Mouse (Mus musculus) forebrain, postnatal 0 days (tissue): Measurements from ENCODE around the gene Six2. TPM values are rescaled to one million over a fixed set of nuclear protein-coding genes. Genes with fewer than 3 reads are reported as not detected.
"Not testable (repeated sequence)": the region's sequence is repeated elsewhere in the genome, so short reads cannot be mapped to it uniquely, and the experiment has no call there.

Source experiments
- ATAC-seq: fragments of 200-750 bp; cut with Nextera tagmentation; 2 replicates; pipeline ENCODE4 v1.8.0; 2017; ENCODE audit warnings: mild to moderate bottlenecking, moderate library complexity
- DNase-seq: peaks from one replicate; pipeline ENCODE4 v3.0.0-alpha.2; 2015
- H3K27ac ChIP-seq: fragments of 300-500 bp; sonication (generic); 2 replicates; pipeline ENCODE4 v1.5.1; 2014; ENCODE audit warnings: low read depth, mild to moderate bottlenecking, antibody characterized with exemption, low read length, moderate library complexity, mixed read lengths
- H3K27me3 ChIP-seq: fragments of 300-500 bp; sonication (generic); 2 replicates; pipeline ENCODE4 v1.6.1; 2014; ENCODE audit warnings: mild to moderate bottlenecking, low read length, mixed read lengths; ENCODE audit not compliant: insufficient read depth
- H3K36me3 ChIP-seq: fragments of 300-500 bp; sonication (generic); 2 replicates; pipeline ENCODE4 v1.6.1; 2014; ENCODE audit warnings: mild to moderate bottlenecking, moderate library complexity; ENCODE audit not compliant: insufficient read depth
- H3K4me1 ChIP-seq: fragments of 300-500 bp; sonication (generic); 2 replicates; pipeline ENCODE4 v1.6.1; 2014; ENCODE audit warnings: antibody characterized with exemption; ENCODE audit not compliant: insufficient read depth
- H3K4me2 ChIP-seq: fragments of 300-500 bp; sonication (generic); 2 replicates; pipeline ENCODE4 v1.6.1; 2014; ENCODE audit warnings: low read depth, mild to moderate bottlenecking, moderate library complexity
- H3K4me3 ChIP-seq: fragments of 300-500 bp; sonication (generic); 2 replicates; pipeline ENCODE4 v1.5.1; 2014; ENCODE audit warnings: low read depth, low read length, mixed read lengths
- H3K9ac ChIP-seq: fragments of 300-500 bp; sonication (generic); 2 replicates; pipeline ENCODE4 v1.6.1; 2014; ENCODE audit warnings: mild to moderate bottlenecking
- H3K9me3 ChIP-seq: fragments of 300-500 bp; sonication (generic); 2 replicates; pipeline ENCODE4 v1.6.1; 2016; ENCODE audit warnings: low read length
- CTCF ChIP-seq: sonication (generic); IDR thresholded peaks from 2 replicates; pipeline ENCODE4 v1.5.1; 2016; ENCODE audit warnings: antibody characterized with exemption, control low read depth, low read depth
- WGBS: fragments of 180-500 bp; shearing (Covaris S2); extraction: QIAGEN DNeasy Blood & Tissue Kit; methylation state at CpG from one replicate; pipeline ENCODE4 v1.1.7; 2014; 5-methylcytosine and 5-hydroxymethylcytosine counted together
- polyA plus RNA-seq: library from polyadenylated mRNA; unstranded; fragments of >200 nt; fragmentation: Nextera tagmentation; extraction: Ambion mirVana; gene quantifications from 2 replicates; pipeline ENCODE4 v1.2.1, GENCODE M21; 2015
- total RNA-seq: library from RNA; depleted of rRNA; stranded (reverse); fragments of >200 nt; gene quantifications from 2 replicates; pipeline ENCODE4 v1.2.3, GENCODE M21; 2014

Gene Six2
- total and polyA plus RNA-seq, 2 experiments from 2014 or later = 0.39 to 1.1 TPM

- H3K36me3 ChIP-seq = no peaks in the 10 kb centered on the region
- 9% methylated on average over 11 of the region's 11 CpGs for WGBS
- no peaks in the 10 kb centered on the region for H3K4me1 ChIP-seq
- H3K4me3 ChIP-seq = no peak overlapping the region
- no peak overlapping the region for H3K27ac ChIP-seq
- H3K9me3 ChIP-seq = 0 out of 2 replicates have a peak, but pooled peaks cover 5% of the 10 kb centered on the region
- ATAC-seq (no peak), DNase-seq (no peak)
- TF ChIP-seq CTCF = no peak
- H3K9ac ChIP-seq = no peak overlapping the region
- H3K27me3 ChIP-seq = peaks cover 81% of the 10 kb centered on the region
- H3K4me2 ChIP-seq = no peak overlapping the region
Measured at GRCm38 (mm10) chr17:85685689-85686281, 2.3 kb downstream of the Six2 start.

GRCm38 (mm10) chr17:85684841-85685688 lies 3.0 kb downstream of the Six2 start:
- Histone ChIP-seq H3K36me3 (no peaks in the 10 kb centered on the region), H3K4me3 (no peak overlapping the region), H3K27ac (no peak overlapping the region), H3K9me3 (0 out of 2 replicates have a peak, but pooled peaks cover 5% of the 10 kb centered on the region), H3K4me2 (no peak overlapping the region), H3K9ac (no peak overlapping the region), H3K4me1 (no peaks in the 10 kb centered on the region), H3K27me3 (peaks cover 81% of the 10 kb centered on the region)
- TF ChIP-seq CTCF = no peak
- 2% methylated on average over 46 of the region's 46 CpGs for WGBS
- DNase-seq = no peak
- ATAC-seq = no peak

GRCm38 (mm10) chr17:85684436-85684835 lies 3.6 kb downstream of the Six2 start:
- H3K4me3 ChIP-seq, H3K4me1 ChIP-seq, H3K27ac ChIP-seq, H3K4me2 ChIP-seq, H3K9ac ChIP-seq, H3K36me3 ChIP-seq, DNase-seq, H3K9me3 ChIP-seq, ATAC-seq: not testable (repeated sequence)
- 2% methylated on average over 6 of the region's 6 CpGs for WGBS
- H3K27me3 ChIP-seq = peaks cover 81% of the 10 kb centered on the region

GRCm38 (mm10) chr17:85683984-85684307 lies 4.1 kb downstream of the Six2 start:
- WGBS = under 1% methylated on average over 17 of the region's 17 CpGs
- Histone ChIP-seq H3K9ac (no peak overlapping the region), H3K27me3 (peaks cover 81% of the 10 kb centered on the region), H3K27ac (no peak overlapping the region), H3K4me3 (no peak overlapping the region), H3K4me2 (no peak overlapping the region), H3K36me3 (no peaks in the 10 kb centered on the region), H3K4me1 (no peaks in the 10 kb centered on the region), H3K9me3 (0 out of 2 replicates have a peak, but pooled peaks cover 5% of the 10 kb centered on the region)
- DNase-seq = no peak
- no peak for ATAC-seq
- TF ChIP-seq CTCF = no peak

GRCm38 (mm10) chr17:85683111-85683983 lies 4.7 kb downstream of the Six2 start:
- Histone ChIP-seq H3K4me2 (no peak overlapping the region), H3K4me1 (no peaks in the 10 kb centered on the region), H3K36me3 (no peaks in the 10 kb centered on the region), H3K9me3 (peaks cover 5% of the 10 kb centered on the region; the same call in 1 of the 2 replicates), H3K4me3 (no peak overlapping the region), H3K27ac (no peak overlapping the region), H3K27me3 (peaks cover 83% of the 10 kb centered on the region), H3K9ac (no peak overlapping the region)
- WGBS = 4% methylated on average over 25 of the region's 25 CpGs
- ATAC-seq = no peak
- DNase-seq = no peak
- no peak for TF ChIP-seq CTCF

GRCm38 (mm10) chr17:85682181-85682710 lies 5.8 kb downstream of the Six2 start:
- no peak for TF ChIP-seq CTCF
- Histone ChIP-seq H3K27ac (no peak overlapping the region), H3K4me1 (no peaks in the 10 kb centered on the region), H3K36me3 (no peaks in the 10 kb centered on the region), H3K9me3 (peaks cover 5% of the 10 kb centered on the region; the same call in 1 of the 2 replicates), H3K4me2 (no peak overlapping the region), H3K4me3 (no peak overlapping the region), H3K27me3 (peaks cover 83% of the 10 kb centered on the region), H3K9ac (no peak overlapping the region)
- WGBS = 11% methylated on average over 7 of the region's 7 CpGs
- DNase-seq (no peak), ATAC-seq (no peak)
